Mouse (Mus musculus) layer of hippocampus, adult 18-20 months (tissue): ENCODE measurements around the gene Cebpzos. TPM values are rescaled to one million over a fixed set of nuclear protein-coding genes. Genes with fewer than 3 reads are reported as not detected.

Experiments used
- DNase-seq, 2 experiments: peaks; one replicate each; pipeline ENCODE4 v3.0.0; 2022; ENCODE audit warnings: low spot score in 2 of 2
- total RNA-seq, 2 experiments: library from RNA; stranded (reverse); gene quantifications; 2 replicates each; pipeline ENCODE4 v1.2.3; 2021

Gene Cebpzos
- total RNA-seq, 2 experiments from 2014 or later: 28.0 to 31.4 TPM

- no peak for DNase-seq
These were observed 21.0 kb downstream of the Cebpzos start for GRCm38 (mm10) chr17:78937229-78937853.

- no peak for DNase-seq
These were observed 22.6 kb downstream of the Cebpzos start for GRCm38 (mm10) chr17:78938927-78939326.

GRCm38 (mm10) chr17:78942579-78942978 lies 26.3 kb downstream of the Cebpzos start:
- no peak for DNase-seq

GRCm38 (mm10) chr17:78951225-78951624 lies 34.9 kb downstream of the Cebpzos start:
- no peak for DNase-seq

- no peak for DNase-seq
These were observed 35.8 kb downstream of the Cebpzos start for GRCm38 (mm10) chr17:78952070-78952469.

GRCm38 (mm10) chr17:78953240-78953639 lies 36.9 kb downstream of the Cebpzos start:
- DNase-seq: no peak

GRCm38 (mm10) chr17:78959473-78959872 lies 43.2 kb downstream of the Cebpzos start:
- no peak for DNase-seq

GRCm38 (mm10) chr17:78964387-78964786 lies 48.1 kb downstream of the Cebpzos start:
- peak; percentile 7 to 49 for DNase-seq

GRCm38 (mm10) chr17:78966092-78966883 lies 50.0 kb downstream of the Cebpzos start:
- DNase-seq: no peak

- no peak for DNase-seq
These were observed 52.2 kb downstream of the Cebpzos start for GRCm38 (mm10) chr17:78968500-78968899.

Other genes starting within 250 kb of the Cebpzos start
- 10 to 100 TPM; 55.0 to 58.0 TPM for gene Strn, start 179.3 kb upstream of the Cebpzos start, total RNA-seq
- 10 to 100 TPM; 50.8 TPM for gene Heatr5b, start 81.1 kb upstream of the Cebpzos start, total RNA-seq
- 10 to 100 TPM; 39.9 to 42.5 TPM for gene Gpatch11, start 80.9 kb upstream of the Cebpzos start, total RNA-seq
- gene Eif2ak2, start 33.9 kb upstream of the Cebpzos start, total RNA-seq: 1 to 10 TPM; 4.4 to 6.3 TPM
- not detected for gene Sult6b1, start 9.5 kb upstream of the Cebpzos start, total RNA-seq
- gene Cebpz, start 20.6 kb downstream of the Cebpzos start, total RNA-seq: 10 to 100 TPM; 32.0 to 35.3 TPM
- gene Ndufaf7, start 20.6 kb downstream of the Cebpzos start, total RNA-seq: 10 to 100 TPM; 45.8 to 51.1 TPM
- gene Prkd3, start 104.3 kb downstream of the Cebpzos start, total RNA-seq: 10 to 100 TPM; 12.0 to 12.9 TPM
- gene Qpct, start 135.4 kb downstream of the Cebpzos start, total RNA-seq: 10 to 100 TPM; 10.7 to 13.4 TPM